Mouse (Mus musculus) midbrain, embryonic 13.5 days (tissue): ENCODE results near the gene Rspo3. TPM values are rescaled to one million over a fixed set of nuclear protein-coding genes. Genes with fewer than 3 reads are reported as not detected.

Experiments used
- ATAC-seq: fragments of 200-750 bp; cut with Nextera tagmentation; 2 replicates; pipeline ENCODE4 v1.8.0; 2017; ENCODE audit warnings: mild to moderate bottlenecking, moderate TSS enrichment, moderate library complexity
- H3K27ac ChIP-seq: fragments of 300-500 bp; sonication (generic); 2 replicates; pipeline ENCODE4 v1.5.1; 2015; ENCODE audit warnings: inconsistent platforms, mild to moderate bottlenecking, moderate library complexity
- H3K27me3 ChIP-seq: fragments of 300-500 bp; sonication (generic); 2 replicates; pipeline ENCODE4 v1.6.1; 2015; ENCODE audit warnings: mild to moderate bottlenecking, inconsistent platforms
- H3K36me3 ChIP-seq: fragments of 300-500 bp; sonication (generic); 2 replicates; pipeline ENCODE4 v1.6.1; 2015; ENCODE audit warnings: mild to moderate bottlenecking, inconsistent platforms
- H3K4me1 ChIP-seq: fragments of 300-500 bp; sonication (generic); replicated peaks from 2 replicates; pipeline ENCODE4 v1.6.1; 2015; ENCODE audit warnings: inconsistent platforms
- H3K4me2 ChIP-seq: fragments of 300-500 bp; sonication (generic); replicated peaks from 2 replicates; pipeline ENCODE4 v1.6.1; 2015; ENCODE audit warnings: moderate library complexity, mild to moderate bottlenecking, inconsistent platforms
- H3K4me3 ChIP-seq: fragments of 300-500 bp; sonication (generic); replicated peaks from 2 replicates; pipeline ENCODE4 v1.5.1; 2015; ENCODE audit warnings: mild to moderate bottlenecking, inconsistent platforms
- H3K9ac ChIP-seq: fragments of 300-500 bp; sonication (generic); replicated peaks from 2 replicates; pipeline ENCODE4 v1.6.1; 2015; ENCODE audit warnings: mild to moderate bottlenecking, inconsistent platforms
- H3K9me3 ChIP-seq: fragments of 300-500 bp; sonication (generic); 2 replicates; pipeline ENCODE4 v1.6.1; 2016; ENCODE audit warnings: mild to moderate bottlenecking, inconsistent platforms
- WGBS: fragments of 180-500 bp; shearing (Covaris S2); methylation state at CpG from one replicate; pipeline ENCODE4 v1.1.7; 2015; 5-methylcytosine and 5-hydroxymethylcytosine counted together
- polyA plus RNA-seq: library from polyadenylated mRNA; unstranded; fragments of >200 nt; fragmentation: Nextera tagmentation; extraction: Ambion mirVana; gene quantifications from 2 replicates; pipeline ENCODE4 v1.2.1, GENCODE M21; 2015

The Rspo3 gene
- 10.7 and 17.9 TPM in 2 replicates for polyA plus RNA-seq

GRCm38 (mm10) chr10:29535546-29536260 is at the start of gene Rspo3:
Gene Rspo3 (minus strand): TSS chr10:29535867.
- whole genome bisulfite sequencing = 0% methylated on average over 44 of the region's 44 CpGs
- Histone ChIP-seq H3K4me2 (peak within 1 kb of the TSS; percentile 99), H3K27ac (no peak within 1 kb of the TSS), H3K4me3 (peak within 1 kb of the TSS; percentile 67), H3K4me1 (peaks cover 23% of the 10 kb centered on the region), H3K27me3 (peaks cover 25% of the 10 kb centered on the region), H3K9ac (peak within 1 kb of the TSS; percentile 61), H3K36me3 (no peaks in the 10 kb centered on the region), H3K9me3 (no peaks in the 10 kb centered on the region)
- peak; percentile 91 for ATAC-seq

GRCm38 (mm10) chr10:29581940-29582339 is 46.3 kb upstream of the Rspo3 start:
- Histone ChIP-seq H3K4me3 (no peak overlapping the region), H3K36me3 (no peaks in the 10 kb centered on the region), H3K27ac (no peak overlapping the region), H3K4me1 (no peaks in the 10 kb centered on the region), H3K9ac (no peak overlapping the region), H3K27me3 (no peaks in the 10 kb centered on the region), H3K9me3 (no peaks in the 10 kb centered on the region), H3K4me2 (no peak overlapping the region)
- no peak for ATAC-seq
- 64% methylated on average over 3 of the region's 3 CpGs for WGBS

- WGBS = 92% methylated on average over 3 of the region's 3 CpGs
- H3K27me3 ChIP-seq = no peaks in the 10 kb centered on the region
- no peaks in the 10 kb centered on the region for H3K9me3 ChIP-seq
- no peak overlapping the region for H3K4me3 ChIP-seq
- H3K27ac ChIP-seq = no peak overlapping the region
- H3K9ac ChIP-seq = no peak overlapping the region
- ATAC-seq = no peak
- H3K4me2 ChIP-seq = no peak overlapping the region
- H3K4me1 ChIP-seq = no peaks in the 10 kb centered on the region
- no peaks in the 10 kb centered on the region for H3K36me3 ChIP-seq
Measured at GRCm38 (mm10) chr10:29581476-29581875, 45.8 kb upstream of the Rspo3 start.

GRCm38 (mm10) chr10:29555983-29556382 is 20.3 kb upstream of the Rspo3 start:
- WGBS = 72% methylated on average over 2 of the region's 2 CpGs
- no peak overlapping the region for H3K27ac ChIP-seq

GRCm38 (mm10) chr10:29554365-29554764 is 18.7 kb upstream of the Rspo3 start:
- Histone ChIP-seq H3K27ac (no peak overlapping the region), H3K4me3 (no peak overlapping the region), H3K4me2 (no peak overlapping the region), H3K9me3 (no peaks in the 10 kb centered on the region), H3K27me3 (no peaks in the 10 kb centered on the region), H3K36me3 (no peaks in the 10 kb centered on the region), H3K4me1 (no peaks in the 10 kb centered on the region), H3K9ac (no peak overlapping the region)
- ATAC-seq = no peak
- 80% methylated on average over 2 of the region's 2 CpGs for WGBS

More at GRCm38 (mm10) chr10:29555983-29556382, 20.3 kb upstream of the Rspo3 start:
- no peaks in the 10 kb centered on the region for H3K9me3 ChIP-seq
- H3K27me3 ChIP-seq = no peaks in the 10 kb centered on the region
- ATAC-seq = no peak
- H3K9ac ChIP-seq = no peak overlapping the region
- no peak overlapping the region for H3K4me3 ChIP-seq
- H3K36me3 ChIP-seq = no peaks in the 10 kb centered on the region
- H3K4me1 ChIP-seq = no peaks in the 10 kb centered on the region
- H3K4me2 ChIP-seq = no peak overlapping the region

- 85% methylated on average over 3 of the region's 3 CpGs for WGBS
- ATAC-seq = no peak
- Histone ChIP-seq H3K27me3 (no peaks in the 10 kb centered on the region), H3K4me1 (no peaks in the 10 kb centered on the region), H3K4me2 (no peak overlapping the region), H3K4me3 (no peak overlapping the region), H3K27ac (no peak overlapping the region), H3K9ac (no peak overlapping the region), H3K36me3 (no peaks in the 10 kb centered on the region), H3K9me3 (no peaks in the 10 kb centered on the region)
Measured at GRCm38 (mm10) chr10:29542982-29543381, 7.3 kb upstream of the Rspo3 start.

- WGBS = 86% methylated on average over 2 of the region's 2 CpGs
- Histone ChIP-seq H3K9me3 (no peaks in the 10 kb centered on the region), H3K9ac (no peak overlapping the region), H3K27me3 (peaks cover 8% of the 10 kb centered on the region), H3K36me3 (no peaks in the 10 kb centered on the region), H3K4me1 (peaks cover 6% of the 10 kb centered on the region), H3K4me3 (no peak overlapping the region), H3K27ac (no peak overlapping the region), H3K4me2 (no peak overlapping the region)
- ATAC-seq = no peak
Measured at GRCm38 (mm10) chr10:29539516-29539915, 3.8 kb upstream of the Rspo3 start.

- H3K9ac ChIP-seq = no peak overlapping the region
- WGBS = 87% methylated on average over 2 of the region's 2 CpGs
- no peaks in the 10 kb centered on the region for H3K36me3 ChIP-seq
- peaks cover 15% of the 10 kb centered on the region for H3K27me3 ChIP-seq
- no peak for ATAC-seq
- H3K9me3 ChIP-seq = no peaks in the 10 kb centered on the region
- H3K4me1 ChIP-seq = peaks cover 14% of the 10 kb centered on the region
- H3K4me3 ChIP-seq = no peak overlapping the region
- no peak overlapping the region for H3K27ac ChIP-seq
- H3K4me2 ChIP-seq = no peak overlapping the region
Measured at GRCm38 (mm10) chr10:29538791-29539190, 3.1 kb upstream of the Rspo3 start.

- WGBS = 3% methylated on average over 7 of the region's 7 CpGs
Measured at GRCm38 (mm10) chr10:29534830-29535227, 838 bp downstream of the Rspo3 start.

GRCm38 (mm10) chr10:29533846-29534829 is 1.5 kb downstream of the Rspo3 start:
- H3K9ac ChIP-seq = peak overlapping the region; percentile 61
- peak overlapping the region; percentile 67 for H3K4me3 ChIP-seq
- no peak overlapping the region for H3K27ac ChIP-seq
- no peaks in the 10 kb centered on the region for H3K36me3 ChIP-seq
- peaks cover 25% of the 10 kb centered on the region for H3K27me3 ChIP-seq
- under 1% methylated on average over 24 of the region's 24 CpGs for WGBS
- H3K9me3 ChIP-seq = no peaks in the 10 kb centered on the region
- H3K4me2 ChIP-seq = peak overlapping the region; percentile 99
- ATAC-seq = peak; percentile 65
- H3K4me1 ChIP-seq = peaks cover 23% of the 10 kb centered on the region

More at GRCm38 (mm10) chr10:29534830-29535227, 838 bp downstream of the Rspo3 start:
- Histone ChIP-seq H3K27ac (no peak overlapping the region), H3K9me3 (no peaks in the 10 kb centered on the region), H3K4me2 (peak overlapping the region; percentile 99), H3K4me3 (peak overlapping the region; percentile 67), H3K27me3 (peaks cover 25% of the 10 kb centered on the region), H3K4me1 (peaks cover 23% of the 10 kb centered on the region), H3K9ac (peak overlapping the region; percentile 61), H3K36me3 (no peaks in the 10 kb centered on the region)
- ATAC-seq = peak; percentile 37; the same call in 1 of the 2 replicates

GRCm38 (mm10) chr10:29532821-29533715 is 2.6 kb downstream of the Rspo3 start:
- Histone ChIP-seq H3K4me2 (peak overlapping the region; percentile 99), H3K36me3 (no peaks in the 10 kb centered on the region), H3K9me3 (no peaks in the 10 kb centered on the region), H3K4me3 (peak overlapping the region; percentile 67), H3K27me3 (peaks cover 25% of the 10 kb centered on the region), H3K27ac (no peak overlapping the region), H3K4me1 (peaks cover 23% of the 10 kb centered on the region), H3K9ac (peak overlapping the region; percentile 61)
- peak; percentile 67 for ATAC-seq
- under 1% methylated on average over 30 of the region's 30 CpGs for WGBS
